Mouse (Mus musculus) limb, embryonic 11.5 days (tissue): ENCODE results near the gene Ccn2. TPM values are rescaled to one million over a fixed set of nuclear protein-coding genes. Genes with fewer than 3 reads are reported as not detected.

Experiments used
- ATAC-seq: fragments of 200-750 bp; cut with Nextera tagmentation; 2 replicates; pipeline ENCODE4 v1.8.0; 2017; ENCODE audit warnings: low read depth; ENCODE audit not compliant: insufficient number of reproducible peaks, low FRiP score, low TSS enrichment
- DNase-seq: peaks from one replicate; pipeline ENCODE4 v3.0.0-alpha.2; 2015; ENCODE audit warnings: low spot score
- H3K27ac ChIP-seq: fragments of 300-500 bp; sonication (generic); replicated peaks from 2 replicates; pipeline ENCODE4 v1.5.1; 2014; ENCODE audit warnings: low read depth, mild to moderate bottlenecking, low read length
- H3K27me3 ChIP-seq: fragments of 300-500 bp; sonication (generic); 2 replicates; pipeline ENCODE4 v1.6.1; 2014; ENCODE audit warnings: mild to moderate bottlenecking, low read length, mixed read lengths; ENCODE audit not compliant: control insufficient read depth, insufficient read depth
- H3K36me3 ChIP-seq: fragments of 300-500 bp; sonication (generic); 2 replicates; pipeline ENCODE4 v1.6.1; 2014; ENCODE audit warnings: mild to moderate bottlenecking, low read length, moderate library complexity, mixed read lengths; ENCODE audit not compliant: control insufficient read depth, insufficient read depth
- H3K4me1 ChIP-seq: fragments of 300-500 bp; sonication (generic); 2 replicates; pipeline ENCODE4 v1.6.1; 2014; ENCODE audit warnings: low read length, mixed read lengths; ENCODE audit not compliant: control insufficient read depth, insufficient read depth
- H3K4me2 ChIP-seq: fragments of 300-500 bp; sonication (generic); 2 replicates; pipeline ENCODE4 v1.6.1; 2014; ENCODE audit warnings: low read depth, mild to moderate bottlenecking, moderate library complexity; ENCODE audit not compliant: severe bottlenecking
- H3K4me3 ChIP-seq: fragments of 300-500 bp; sonication (generic); 2 replicates; pipeline ENCODE4 v1.5.1; 2014; ENCODE audit warnings: low read depth, low read length
- H3K9ac ChIP-seq: fragments of 300-500 bp; sonication (generic); 2 replicates; pipeline ENCODE4 v1.6.1; 2014; ENCODE audit warnings: mild to moderate bottlenecking, low read length
- H3K9me3 ChIP-seq: fragments of 300-500 bp; sonication (generic); 2 replicates; pipeline ENCODE4 v1.6.1; 2016; ENCODE audit warnings: low read length; ENCODE audit not compliant: control insufficient read depth
- WGBS: fragments of 180-500 bp; shearing (Covaris S2); extraction: QIAGEN DNeasy Blood & Tissue Kit; methylation state at CpG from one replicate; pipeline ENCODE4 v1.1.7; 2014; 5-methylcytosine and 5-hydroxymethylcytosine counted together
- polyA plus RNA-seq: library from polyadenylated mRNA; unstranded; fragments of >200 nt; fragmentation: Nextera tagmentation; extraction: Ambion mirVana; gene quantifications from 2 replicates; pipeline ENCODE4 v1.2.1, GENCODE M21; 2014

Ccn2 gene
- polyA plus RNA-seq, result 2.4 and 2.9 TPM in 2 replicates

GRCm38 (mm10) chr10:24595250-24596002 lies at the start of gene Ccn2:
Ccn2 (plus strand) TSS chr10:24595442.
- 0% methylated on average over 53 of the region's 53 CpGs for WGBS

GRCm38 (mm10) chr10:24552870-24553269 lies 42.4 kb upstream of the Ccn2 start:
- WGBS, result 88% methylated on average over 1 of the region's 1 CpGs
- Histone ChIP-seq H3K36me3 (no peaks in the 10 kb centered on the region), H3K27me3 (no peaks in the 10 kb centered on the region), H3K4me2 (no peak overlapping the region), H3K9ac (no peak overlapping the region), H3K9me3 (no peaks in the 10 kb centered on the region), H3K27ac (no peak overlapping the region), H3K4me3 (no peak overlapping the region), H3K4me1 (no peaks in the 10 kb centered on the region)
- no peak for DNase-seq
- no peak for ATAC-seq

More at GRCm38 (mm10) chr10:24595250-24596002, at the start of gene Ccn2:
- Histone ChIP-seq H3K9ac (peak within 1 kb of the TSS; percentile 73), H3K4me3 (peak within 1 kb of the TSS; percentile 73), H3K36me3 (no peaks in the 10 kb centered on the region), H3K9me3 (no peaks in the 10 kb centered on the region), H3K4me2 (peak within 1 kb of the TSS; percentile 73), H3K27me3 (no peaks in the 10 kb centered on the region), H3K4me1 (peaks cover 18% of the 10 kb centered on the region), H3K27ac (peak within 1 kb of the TSS; percentile 90)
- DNase-seq (peak; percentile 83), ATAC-seq (peak; percentile 90)

GRCm38 (mm10) chr10:24554091-24554490 lies 41.2 kb upstream of the Ccn2 start:
- no peak overlapping the region for H3K27ac ChIP-seq
- WGBS, result 63% methylated on average over 2 of the region's 2 CpGs
- H3K9ac ChIP-seq, result no peak overlapping the region
- no peak overlapping the region for H3K4me2 ChIP-seq
- no peaks in the 10 kb centered on the region for H3K27me3 ChIP-seq
- no peaks in the 10 kb centered on the region for H3K9me3 ChIP-seq
- no peak overlapping the region for H3K4me3 ChIP-seq
- DNase-seq (no peak), ATAC-seq (no peak)
- no peaks in the 10 kb centered on the region for H3K4me1 ChIP-seq
- no peaks in the 10 kb centered on the region for H3K36me3 ChIP-seq

GRCm38 (mm10) chr10:24558366-24558765 lies 36.9 kb upstream of the Ccn2 start:
- WGBS, result 88% methylated on average over 2 of the region's 2 CpGs
- Histone ChIP-seq H3K27me3 (no peaks in the 10 kb centered on the region), H3K9me3 (no peaks in the 10 kb centered on the region), H3K4me2 (no peak overlapping the region), H3K27ac (no peak overlapping the region), H3K9ac (no peak overlapping the region), H3K36me3 (no peaks in the 10 kb centered on the region), H3K4me1 (no peaks in the 10 kb centered on the region), H3K4me3 (no peak overlapping the region)
- ATAC-seq (no peak), DNase-seq (no peak)

GRCm38 (mm10) chr10:24569691-24570420 lies 25.4 kb upstream of the Ccn2 start:
- Histone ChIP-seq H3K4me3 (no peak overlapping the region), H3K9ac (no peak overlapping the region), H3K27me3 (no peaks in the 10 kb centered on the region), H3K4me1 (no peaks in the 10 kb centered on the region), H3K9me3 (no peaks in the 10 kb centered on the region), H3K27ac (no peak overlapping the region), H3K4me2 (no peak overlapping the region), H3K36me3 (no peaks in the 10 kb centered on the region)
- WGBS, result 89% methylated on average over 2 of the region's 2 CpGs
- ATAC-seq (no peak), DNase-seq (no peak)

GRCm38 (mm10) chr10:24572044-24572960 lies 22.9 kb upstream of the Ccn2 start:
- no peaks in the 10 kb centered on the region for H3K4me1 ChIP-seq

GRCm38 (mm10) chr10:24573484-24573883 lies 21.8 kb upstream of the Ccn2 start:
- Histone ChIP-seq H3K27me3 (no peaks in the 10 kb centered on the region), H3K4me1 (no peaks in the 10 kb centered on the region), H3K4me3 (no peak overlapping the region), H3K36me3 (no peaks in the 10 kb centered on the region), H3K27ac (no peak overlapping the region), H3K9me3 (no peaks in the 10 kb centered on the region), H3K4me2 (no peak overlapping the region), H3K9ac (no peak overlapping the region)
- 75% methylated on average over 3 of the region's 3 CpGs for WGBS
- DNase-seq (no peak), ATAC-seq (no peak)

More at GRCm38 (mm10) chr10:24572044-24572960, 22.9 kb upstream of the Ccn2 start:
- Histone ChIP-seq H3K4me2 (no peak overlapping the region), H3K9me3 (no peaks in the 10 kb centered on the region), H3K27me3 (no peaks in the 10 kb centered on the region), H3K4me3 (no peak overlapping the region), H3K36me3 (no peaks in the 10 kb centered on the region), H3K27ac (no peak overlapping the region), H3K9ac (no peak overlapping the region)
- ATAC-seq, result no peak
- no peak for DNase-seq
- WGBS, result 84% methylated on average over 4 of the region's 4 CpGs

- no peak overlapping the region for H3K4me3 ChIP-seq
- no peak overlapping the region for H3K27ac ChIP-seq
- H3K4me2 ChIP-seq, result no peak overlapping the region
- no peak for DNase-seq
- WGBS, result 85% methylated on average over 3 of the region's 3 CpGs
- no peaks in the 10 kb centered on the region for H3K9me3 ChIP-seq
- no peaks in the 10 kb centered on the region for H3K4me1 ChIP-seq
- no peaks in the 10 kb centered on the region for H3K36me3 ChIP-seq
- ATAC-seq, result no peak
- H3K27me3 ChIP-seq, result no peaks in the 10 kb centered on the region
- no peak overlapping the region for H3K9ac ChIP-seq
Observed at GRCm38 (mm10) chr10:24581076-24581475, 14.2 kb upstream of the Ccn2 start.
